In genomic region chr4:25242776-25243175, GRCm38 (mm10) we compare ENCODE assay signal across 38 mouse cellular contexts. TPM values are rescaled to one million over a fixed set of nuclear protein-coding genes. Genes with fewer than 3 reads are reported as not detected.
"Had no signal": no experiment of that assay in that cellular context is flagged by ENCODE, and none has a peak within 500 bp of the region (broad histone marks: within the 10 kb centered on the region; RNA-seq: fewer than 3 reads in every experiment).

TSS of gene Fhl5 (minus strand) at chr4:25242876.

- H3K9me3 ChIP-seq: limb, embryonic 10.5 days; limb, embryonic 12.5 days; limb, embryonic 13.5 days; limb, embryonic 15.5 days; liver, embryonic 12.5 days; liver, embryonic 13.5 days; liver, embryonic 15.5 days; lung, embryonic 15.5 days; megakaryocyte, embryonic 14.5 days; midbrain, embryonic 10.5 days; midbrain, embryonic 12.5 days; midbrain, embryonic 13.5 days; midbrain, embryonic 15.5 days had no signal

- H3K4me3 ChIP-seq: left cerebral cortex, adult 2 months; limb, embryonic 10.5 days; limb, embryonic 12.5 days; limb, embryonic 13.5 days; limb, embryonic 15.5 days; liver, embryonic 12.5 days; liver, embryonic 13.5 days; liver, embryonic 15.5 days; lung, embryonic 15.5 days; megakaryocyte, embryonic 14.5 days; midbrain, embryonic 10.5 days; midbrain, embryonic 12.5 days; midbrain, embryonic 13.5 days; midbrain, embryonic 15.5 days; myocyte had no signal

- H3K4me2 ChIP-seq: limb, embryonic 12.5 days; limb, embryonic 13.5 days; limb, embryonic 15.5 days; liver, embryonic 11.5 days; liver, embryonic 12.5 days; liver, embryonic 13.5 days; liver, embryonic 15.5 days; lung, embryonic 14.5 days; lung, embryonic 15.5 days; midbrain, embryonic 11.5 days; midbrain, embryonic 12.5 days; midbrain, embryonic 13.5 days; midbrain, embryonic 15.5 days had no signal

- H3K36me3 ChIP-seq: limb, embryonic 10.5 days; limb, embryonic 13.5 days; limb, embryonic 15.5 days; liver, embryonic 12.5 days; liver, embryonic 13.5 days; liver, embryonic 15.5 days; lung, embryonic 15.5 days; midbrain, embryonic 10.5 days; midbrain, embryonic 12.5 days; midbrain, embryonic 13.5 days; midbrain, embryonic 15.5 days had no signal

- DNase-seq: left cerebral cortex, postnatal 4 days; liver; liver, embryonic 13.5 days; liver, postnatal 0 days; lung, adult 18-20 months; lung, adult 2 months; lung, embryonic 14.5 days; lung, postnatal 10 days; lung, postnatal 14 days; lung, postnatal 36 days; lung, postnatal 4 days; midbrain, embryonic 14.5 days had no signal

- H3K27me3 ChIP-seq: limb, embryonic 12.5 days; limb, embryonic 13.5 days; limb, embryonic 15.5 days; liver, embryonic 12.5 days; liver, embryonic 13.5 days; liver, embryonic 15.5 days; lung, embryonic 15.5 days; megakaryocyte, embryonic 14.5 days; midbrain, embryonic 12.5 days; midbrain, embryonic 13.5 days; midbrain, embryonic 15.5 days had no signal

- H3K27ac ChIP-seq: left cerebral cortex, adult 2 months; limb, embryonic 10.5 days; limb, embryonic 12.5 days; limb, embryonic 13.5 days; limb, embryonic 15.5 days; liver, embryonic 12.5 days; liver, embryonic 13.5 days; liver, embryonic 14.5 days; liver, embryonic 15.5 days; lung, embryonic 15.5 days; macrophage; midbrain, embryonic 10.5 days; midbrain, embryonic 12.5 days; midbrain, embryonic 13.5 days; midbrain, embryonic 15.5 days had no signal

- H3K4me1 ChIP-seq: limb, embryonic 10.5 days; limb, embryonic 12.5 days; limb, embryonic 13.5 days; limb, embryonic 15.5 days; liver, embryonic 12.5 days; liver, embryonic 13.5 days; liver, embryonic 15.5 days; lung, embryonic 15.5 days; megakaryocyte, embryonic 14.5 days; midbrain, embryonic 10.5 days; midbrain, embryonic 12.5 days; midbrain, embryonic 13.5 days; midbrain, embryonic 15.5 days had no signal

- ATAC-seq: liver, embryonic 12.5 days; liver, postnatal 0 days; lung, postnatal 0 days; midbrain, embryonic 13.5 days; midbrain, embryonic 15.5 days; midbrain, embryonic 16.5 days had no signal

- H3K9ac ChIP-seq: limb, embryonic 12.5 days; limb, embryonic 13.5 days; limb, embryonic 15.5 days; liver, embryonic 12.5 days; liver, embryonic 13.5 days; liver, embryonic 14.5 days; liver, embryonic 15.5 days; liver, postnatal 0 days; lung, embryonic 14.5 days; lung, embryonic 15.5 days; midbrain, embryonic 12.5 days; midbrain, embryonic 13.5 days; midbrain, embryonic 15.5 days had no signal

RNA-seq across cellular contexts. Expression of gene Fhl5, which starts in this region (rescaled TPM):
- total RNA-seq: liver, adult 2 months; megakaryocyte progenitor cell, adult 5-6 weeks; megakaryocyte, adult 5-6 weeks; megakaryocyte-erythroid progenitor cell, adult 5-6 weeks had no signal
- polyA plus RNA-seq: limb, embryonic 10.5 days; limb, embryonic 11.5 days; limb, embryonic 12.5 days; limb, embryonic 13.5 days; limb, embryonic 15.5 days; liver, adult 2 months; liver, embryonic 11.5 days; liver, embryonic 12.5 days; liver, embryonic 13.5 days; liver, embryonic 14.5 days; liver, embryonic 15.5 days; liver, embryonic 16.5 days; liver, postnatal 0 days; lung, embryonic 14.5 days; macrophage; midbrain, embryonic 10.5 days; midbrain, embryonic 11.5 days; midbrain, embryonic 12.5 days; midbrain, embryonic 13.5 days; midbrain, embryonic 16.5 days; myocyte had no signal
